10 mouse cellular contexts compared by ENCODE assay signal in the genomic region with DNA sequence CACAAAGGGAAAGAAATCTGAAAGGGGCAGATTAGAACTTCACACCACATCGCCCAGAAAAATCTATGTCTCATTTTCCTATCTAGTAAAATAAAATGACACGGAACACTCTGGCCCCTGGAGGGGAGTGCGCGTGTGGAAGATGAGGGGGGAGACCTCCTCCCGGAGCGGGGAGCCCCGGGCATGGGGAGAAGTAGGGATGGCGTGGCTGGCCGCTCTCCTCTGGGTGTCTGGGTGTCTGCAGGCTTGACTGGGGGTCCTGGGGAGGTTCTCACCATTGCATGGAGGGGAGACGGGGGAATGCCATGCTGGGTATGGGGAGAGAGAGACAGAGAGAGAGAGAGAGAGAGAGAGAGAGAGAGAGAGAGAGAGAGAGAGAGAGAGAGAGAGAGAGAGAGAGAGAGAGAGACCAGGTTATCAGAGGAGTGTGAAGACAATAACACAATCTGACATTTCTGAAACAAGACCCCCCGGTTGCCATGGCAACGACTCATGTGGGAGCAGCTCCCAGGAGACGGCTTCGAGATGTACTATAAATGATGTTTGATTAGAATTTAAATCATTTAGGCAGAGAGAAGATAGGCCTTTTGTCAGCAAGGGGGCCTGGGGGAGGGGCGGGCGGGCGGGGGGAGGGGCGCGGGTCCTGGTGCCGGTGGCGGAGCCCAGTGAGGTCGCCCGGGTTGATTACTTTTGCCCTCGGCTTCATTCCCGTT.
A peak's percentile ranks its signal among the peaks of the same experiment; 100 is the strongest.
DNase-seq lines count a peak whose midpoint lies in the region; ATAC-seq and TF ChIP-seq lines count a peak whose summit lies in the region.
"Had no signal": no experiment of that assay in that cellular context is flagged by ENCODE, and none has a peak within 500 bp of the region (broad histone marks: within the 10 kb centered on the region; RNA-seq: fewer than 3 reads in every experiment).

No protein-coding gene starts in this region.

- ATAC-seq in kidney, embryonic 14.5 days (ENCODE audit: low FRiP score, low TSS enrichment), result no peak; the same call in 1 of the 2 replicates
- ATAC-seq in forebrain, embryonic 15.5 days (replicated peaks), result peak; percentile 51

- no peak overlapping the region for H3K27ac ChIP-seq in kidney, embryonic 14.5 days (ENCODE audit: low read depth, low read length)
- H3K27ac ChIP-seq in forebrain, embryonic 15.5 days (replicated peaks), result peak overlapping the region; percentile 96
- peak overlapping the region; percentile 77 for H3K27ac ChIP-seq in midbrain, embryonic 10.5 days (replicated peaks)
- no peak overlapping the region for H3K27ac ChIP-seq in kidney, adult 2 months (ENCODE audit: insufficient read depth, low read depth, low read length)
- H3K27ac ChIP-seq: heart, embryonic 15.5 days; lung, embryonic 15.5 days had no signal

- H3K36me3 ChIP-seq in kidney, embryonic 14.5 days (ENCODE audit: control insufficient read depth, insufficient read depth, low read length), result no peaks in the 10 kb centered on the region
- H3K36me3 ChIP-seq in forebrain, embryonic 15.5 days, result no peaks in the 10 kb centered on the region
- no peaks in the 10 kb centered on the region for H3K36me3 ChIP-seq in midbrain, embryonic 10.5 days
- no peaks in the 10 kb centered on the region for H3K36me3 ChIP-seq in kidney, adult 2 months (ENCODE audit: control insufficient read depth, insufficient read depth, low read length)
- H3K36me3 ChIP-seq: heart, embryonic 15.5 days; lung, embryonic 15.5 days had no signal

- H3K9me3 ChIP-seq in kidney, embryonic 14.5 days (ENCODE audit: control insufficient read depth, low read length), result no peaks in the 10 kb centered on the region
- no peaks in the 10 kb centered on the region for H3K9me3 ChIP-seq in forebrain, embryonic 15.5 days
- H3K9me3 ChIP-seq in midbrain, embryonic 10.5 days (replicated peaks), result no peaks in the 10 kb centered on the region
- H3K9me3 ChIP-seq: heart, embryonic 15.5 days; lung, embryonic 15.5 days had no signal

- no peak for TF ChIP-seq CTCF in kidney, adult 2 months (conservative IDR thresholded peaks at IDR 0.05; ENCODE audit: insufficient read depth, insufficient read length, low read depth, low read length)

- WGBS in kidney, embryonic 14.5 days, result 3% methylated on average over 25 of the region's 25 CpGs
- 7% methylated on average over 25 of the region's 25 CpGs for WGBS in forebrain, embryonic 15.5 days
- 6% methylated on average over 25 of the region's 25 CpGs for WGBS in midbrain, embryonic 10.5 days
- WGBS in kidney, adult 2 months, result 5% methylated on average over 25 of the region's 25 CpGs

- DNase-seq in kidney, adult 8-10 months, result no peak
- peak; percentile 87 for DNase-seq in embryo, embryonic 10 days (ENCODE audit: low spot score)
- peak; percentile 79 for DNase-seq in midbrain, embryonic 10.5 days (ENCODE audit: low spot score)
- DNase-seq in adrenal gland, adult 2 months, result no peak
- DNase-seq in thymus, postnatal 36 days, result no peak
- DNase-seq in kidney, adult 2 months, result no peak

- no peaks in the 10 kb centered on the region for H3K27me3 ChIP-seq in kidney, embryonic 14.5 days (ENCODE audit: control insufficient read depth, insufficient read depth, low read length)
- no peaks in the 10 kb centered on the region for H3K27me3 ChIP-seq in forebrain, embryonic 15.5 days
- peaks cover 100% of the 10 kb centered on the region for H3K27me3 ChIP-seq in midbrain, embryonic 10.5 days (ENCODE audit: low read depth, poor library complexity, severe bottlenecking)
- H3K27me3 ChIP-seq in kidney, adult 2 months (replicated peaks; ENCODE audit: control insufficient read depth, insufficient read depth, low read length), result no peaks in the 10 kb centered on the region

- H3K9ac ChIP-seq in kidney, embryonic 14.5 days (ENCODE audit: low read depth, low read length), result no peak overlapping the region
- H3K9ac ChIP-seq in forebrain, embryonic 15.5 days (replicated peaks), result peak overlapping the region; percentile 24
- H3K9ac ChIP-seq: heart, embryonic 15.5 days; lung, embryonic 15.5 days had no signal

- no peak overlapping the region for H3K4me3 ChIP-seq in kidney, embryonic 14.5 days (ENCODE audit: low read length)
- peak overlapping the region; percentile 17; the same call in 1 of the 2 replicates for H3K4me3 ChIP-seq in forebrain, embryonic 15.5 days
- H3K4me3 ChIP-seq in midbrain, embryonic 10.5 days, result peak overlapping the region; percentile 46
- H3K4me3 ChIP-seq in kidney, adult 2 months (ENCODE audit: insufficient read depth, low read depth, low read length), result no peak overlapping the region
- H3K4me3 ChIP-seq: heart, embryonic 15.5 days; lung, embryonic 15.5 days had no signal

- TF ChIP-seq POLR2A in kidney, adult 2 months (IDR thresholded peaks at IDR 0.05; ENCODE audit: low read depth, low read length), result no peak

- H3K4me2 ChIP-seq in kidney, embryonic 14.5 days (replicated peaks; ENCODE audit: low read depth, low read length), result peak overlapping the region; percentile 39
- H3K4me2 ChIP-seq in forebrain, embryonic 15.5 days (replicated peaks), result peak overlapping the region; percentile 45
- H3K4me2 ChIP-seq: heart, embryonic 15.5 days; lung, embryonic 15.5 days had no signal

- 0 out of 2 replicates have a peak, but pooled peaks cover 4% of the 10 kb centered on the region for H3K4me1 ChIP-seq in kidney, embryonic 14.5 days (ENCODE audit: control insufficient read depth, insufficient read depth, low read length)
- peaks cover 45% of the 10 kb centered on the region for H3K4me1 ChIP-seq in forebrain, embryonic 15.5 days
- H3K4me1 ChIP-seq in midbrain, embryonic 10.5 days, result peaks cover 36% of the 10 kb centered on the region
- no peaks in the 10 kb centered on the region for H3K4me1 ChIP-seq in kidney, adult 2 months (ENCODE audit: control insufficient read depth, insufficient read depth, low read length)
- H3K4me1 ChIP-seq: heart, embryonic 15.5 days had no signal

Comparison
In these comparisons a context has a peak if more than half of its experiments do, and no peak if none do; other contexts are left out.
1. H3K27ac ChIP-seq: peak in forebrain, embryonic 15.5 days (single experiment) and midbrain, embryonic 10.5 days (single experiment); none in kidney, embryonic 14.5 days (single experiment) and kidney, adult 2 months (single experiment).
2. H3K4me3 ChIP-seq: peak in forebrain, embryonic 15.5 days (single experiment) and midbrain, embryonic 10.5 days (single experiment); none in kidney, embryonic 14.5 days (single experiment) and kidney, adult 2 months (single experiment).
3. DNase-seq: peak in embryo, embryonic 10 days (single experiment) and midbrain, embryonic 10.5 days (single experiment); none in kidney, adult 8-10 months (0 of 2), adrenal gland, adult 2 months (single experiment), thymus, postnatal 36 days (0 of 2) and kidney, adult 2 months (single experiment).